Mouse (Mus musculus) left cerebral cortex, adult 9 months (tissue): ENCODE data around the gene Lsamp.

Experiments used
- DNase-seq, 2 experiments: peaks; one replicate each; pipeline ENCODE4 v3.0.0; 2022; ENCODE audit warnings: low spot score in 2 of 2

The Lsamp gene

DNA sequence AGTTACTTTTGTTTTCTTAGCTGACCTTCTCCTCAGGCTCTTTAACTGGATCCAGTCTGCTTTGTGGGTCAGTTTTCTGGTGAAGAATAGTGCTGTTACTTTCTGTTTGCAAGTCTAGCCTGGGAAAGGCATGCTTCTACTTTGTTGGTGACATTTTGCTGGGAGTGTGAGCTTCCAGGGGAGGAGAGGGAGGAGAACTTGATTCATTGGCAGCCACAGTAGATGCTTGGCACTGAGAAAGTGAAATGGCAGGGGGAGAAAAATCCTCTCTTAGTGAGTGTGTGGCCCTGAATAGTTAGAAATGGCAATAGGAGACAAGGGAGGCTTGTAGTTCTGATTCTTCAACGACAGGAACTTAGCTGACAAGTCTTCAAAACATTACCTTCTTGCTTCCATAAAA is 1551.6 kb downstream of the Lsamp start:
- DNase-seq = no peak

DNA sequence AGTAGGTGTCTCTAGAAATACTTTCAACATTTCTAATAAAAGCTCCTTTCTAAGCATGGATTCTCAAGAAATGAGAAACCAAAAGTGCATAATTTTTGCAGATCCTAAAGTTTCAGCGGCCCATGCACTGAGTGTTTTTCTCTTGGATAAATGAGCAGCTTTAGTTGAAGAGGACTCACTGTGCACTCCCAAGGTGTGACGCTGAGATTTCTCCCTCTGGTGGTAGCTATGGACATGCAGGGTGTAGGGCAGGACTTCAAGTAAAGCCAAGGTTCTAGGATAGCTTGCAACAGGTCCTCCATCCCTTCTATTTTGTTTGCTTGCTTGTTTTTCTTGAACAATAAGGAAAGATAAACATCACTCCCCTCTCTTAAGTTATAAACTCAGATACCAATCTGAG is 1558.5 kb downstream of the Lsamp start:
- DNase-seq = no peak

GRCm38 (mm10) chr16:41551164-41551563 is 1567.0 kb downstream of the Lsamp start:
- no peak for DNase-seq

- DNase-seq = peak in 1 of 2 experiments; percentile 38
Observed at GRCm38 (mm10) chr16:41551851-41552262, 1567.7 kb downstream of the Lsamp start.

- DNase-seq = no peak
Observed at GRCm38 (mm10) chr16:41557104-41557503, 1572.9 kb downstream of the Lsamp start.

DNA sequence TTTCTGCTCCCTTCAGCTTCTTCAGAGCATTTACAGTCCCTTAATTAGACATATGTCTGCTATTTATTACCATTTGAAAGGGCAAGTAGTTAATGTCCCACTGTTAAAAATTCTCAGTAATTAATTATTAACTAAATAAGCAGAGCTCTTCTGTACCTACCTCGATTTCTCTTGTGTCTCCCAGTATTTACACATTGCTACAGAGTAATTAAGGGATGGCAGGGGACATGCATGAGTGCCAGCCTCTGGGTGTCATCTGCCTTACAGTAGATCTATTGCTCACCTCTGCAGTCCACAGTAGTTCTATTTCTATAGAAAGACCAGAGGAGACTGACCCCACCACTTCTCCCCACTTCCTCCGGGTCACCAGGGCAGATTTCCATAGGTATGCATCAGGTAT is 1581.1 kb downstream of the Lsamp start:
- no peak for DNase-seq

DNA sequence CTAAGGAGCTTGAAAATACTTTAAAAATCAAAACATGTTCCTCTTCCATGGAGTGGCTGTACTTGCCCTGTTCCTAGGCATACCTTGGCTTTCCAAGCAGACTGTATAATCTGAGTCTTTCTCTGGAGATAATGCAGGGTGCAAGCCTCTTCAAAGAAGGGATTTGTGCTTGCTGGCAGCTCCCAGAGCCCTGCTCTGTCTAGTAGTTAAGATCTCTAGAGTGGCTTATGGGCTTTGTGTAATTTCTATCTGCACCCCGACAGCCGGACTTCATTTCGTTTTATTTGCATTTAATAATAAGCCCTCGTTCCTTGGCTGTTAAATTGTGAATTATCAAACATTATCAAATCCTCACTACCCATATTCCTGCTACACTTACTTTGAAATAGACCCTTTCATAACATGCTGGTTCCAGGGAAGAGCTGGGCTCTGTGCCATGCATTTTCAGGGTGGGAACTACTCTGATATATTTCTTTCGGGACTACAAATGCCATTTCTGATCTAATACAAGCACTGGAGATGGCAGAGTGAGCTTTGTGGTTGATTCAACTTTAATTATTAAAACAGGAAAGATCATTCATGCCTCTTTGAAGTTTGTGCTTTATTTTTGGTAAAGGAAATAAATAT is 1604.6 kb downstream of the Lsamp start:
- DNase-seq = no peak

DNA sequence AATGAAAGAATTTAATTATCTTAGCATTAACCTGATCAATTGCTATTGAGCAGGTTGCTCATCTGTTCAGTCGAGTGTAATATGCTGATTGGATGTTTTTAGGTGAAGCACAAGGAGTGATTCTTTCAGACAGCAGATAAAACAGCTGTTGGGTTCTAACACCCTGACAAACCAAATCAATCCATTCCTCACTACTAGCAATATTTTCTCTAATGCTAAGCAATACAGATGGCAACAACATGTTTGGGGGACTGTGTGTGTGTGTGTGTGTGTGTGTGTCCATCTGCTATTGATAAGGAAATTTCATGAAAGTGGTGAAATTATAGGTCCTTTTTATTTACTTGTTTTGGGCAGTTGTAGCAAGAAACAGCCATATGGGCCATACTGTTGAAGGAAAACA is 1628.1 kb downstream of the Lsamp start:
- DNase-seq = no peak

GRCm38 (mm10) chr16:41623871-41624270 is 1639.7 kb downstream of the Lsamp start:
- DNase-seq = no peak

GRCm38 (mm10) chr16:41633898-41634297 is 1649.7 kb downstream of the Lsamp start:
- DNase-seq = no peak

GRCm38 (mm10) chr16:41640876-41641275 is 1656.7 kb downstream of the Lsamp start:
- DNase-seq = no peak

DNA sequence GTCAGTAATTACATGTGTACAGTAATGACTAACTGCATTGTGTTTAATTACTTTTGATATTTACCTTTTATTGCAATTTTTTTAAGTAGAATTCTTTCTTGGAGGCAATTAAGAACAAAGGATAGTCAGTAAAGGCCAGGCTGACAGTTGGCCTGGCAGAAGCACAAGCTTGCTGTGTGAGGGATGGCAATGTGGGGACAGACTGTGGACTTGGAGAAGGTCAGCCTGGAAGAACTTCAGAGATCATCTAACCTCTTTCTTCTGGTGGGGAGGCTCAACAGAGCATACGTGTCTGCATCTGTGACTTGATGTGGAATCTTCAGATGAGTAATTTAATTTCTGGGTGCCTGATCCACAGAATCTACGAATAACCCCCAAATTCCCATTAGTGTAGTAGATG is 1669.1 kb downstream of the Lsamp start:
- no peak for DNase-seq

DNA sequence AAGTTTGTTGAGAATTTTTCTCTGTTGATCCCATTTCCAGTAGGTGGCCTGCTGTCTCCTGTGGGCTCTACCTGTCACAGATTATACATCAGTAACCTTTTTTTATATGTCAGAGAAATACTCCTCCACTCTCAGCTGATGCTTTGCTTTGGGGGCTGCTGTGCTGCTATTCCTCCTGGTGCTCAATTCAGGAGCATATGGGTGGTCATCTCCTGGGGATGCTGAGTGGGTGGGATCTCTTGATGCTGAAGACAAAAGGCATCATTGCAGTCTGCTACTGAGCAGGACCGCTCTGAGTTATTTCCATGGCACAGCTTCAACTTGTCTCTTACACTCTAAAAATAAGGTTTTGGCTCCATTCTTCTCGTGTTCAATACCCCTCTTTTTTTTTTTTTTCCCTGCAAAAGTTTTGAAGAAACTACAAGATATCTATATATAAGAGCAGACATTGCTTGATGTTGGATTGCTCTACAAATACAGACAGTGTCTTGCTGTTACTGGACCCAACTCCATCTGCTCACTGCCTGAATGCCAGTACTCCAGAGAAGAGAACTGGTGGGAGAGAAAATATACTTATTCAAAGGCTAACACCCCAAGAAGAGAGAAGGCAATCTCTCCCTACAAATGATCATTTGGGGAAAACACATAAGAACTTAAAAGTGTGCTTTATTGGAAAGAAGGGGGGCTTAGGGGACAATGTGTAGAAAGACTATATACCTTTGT is 1690.3 kb downstream of the Lsamp start:
- no peak for DNase-seq

GRCm38 (mm10) chr16:41675774-41676173 is 1691.6 kb downstream of the Lsamp start:
- DNase-seq = peak in 1 of 2 experiments; percentile 49

GRCm38 (mm10) chr16:41692435-41692834 is 1708.3 kb downstream of the Lsamp start:
- no peak for DNase-seq

GRCm38 (mm10) chr16:41701790-41702428 is 1717.7 kb downstream of the Lsamp start:
- no peak for DNase-seq

DNA sequence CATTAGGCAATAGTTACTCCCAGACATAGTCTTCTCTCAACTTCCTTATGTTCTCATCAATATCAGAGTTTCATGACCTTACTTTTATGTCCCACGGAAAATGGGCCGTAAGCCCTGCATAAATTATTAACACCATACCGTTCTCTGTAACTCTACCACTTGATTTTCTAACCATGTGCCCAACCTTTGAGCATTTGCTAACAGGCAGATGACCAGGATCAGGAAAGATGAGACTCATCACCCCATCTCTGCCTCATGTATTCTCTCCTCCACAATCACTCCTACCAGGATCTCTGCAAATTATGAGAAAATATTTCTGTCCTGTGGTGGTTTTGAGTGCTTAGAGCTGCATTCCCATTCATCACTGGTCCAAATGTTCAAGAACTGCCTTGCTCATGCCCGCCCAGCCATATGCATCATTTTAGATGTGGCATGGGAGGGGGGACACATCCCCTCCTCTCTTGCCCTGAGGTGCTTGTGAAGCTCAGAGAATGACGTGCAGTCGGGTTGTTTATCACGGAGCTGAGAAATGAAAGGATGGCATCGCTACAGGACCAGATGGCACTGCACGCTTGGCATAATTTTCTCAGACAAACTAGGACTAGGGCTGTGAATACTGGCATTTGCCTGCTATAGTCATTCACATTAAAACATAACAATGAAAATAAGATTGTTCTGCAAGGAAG is 1744.9 kb downstream of the Lsamp start:
- DNase-seq = peak in 1 of 2 experiments; percentile 77

- no peak for DNase-seq
Observed at GRCm38 (mm10) chr16:41729911-41730310, 1745.8 kb downstream of the Lsamp start.

- DNase-seq = peak in 1 of 2 experiments; percentile 60
Observed at GRCm38 (mm10) chr16:41745037-41745436, 1760.9 kb downstream of the Lsamp start.

- DNase-seq = peak in 1 of 2 experiments; percentile 66
Observed at GRCm38 (mm10) chr16:41746235-41746911, 1762.2 kb downstream of the Lsamp start.

DNA sequence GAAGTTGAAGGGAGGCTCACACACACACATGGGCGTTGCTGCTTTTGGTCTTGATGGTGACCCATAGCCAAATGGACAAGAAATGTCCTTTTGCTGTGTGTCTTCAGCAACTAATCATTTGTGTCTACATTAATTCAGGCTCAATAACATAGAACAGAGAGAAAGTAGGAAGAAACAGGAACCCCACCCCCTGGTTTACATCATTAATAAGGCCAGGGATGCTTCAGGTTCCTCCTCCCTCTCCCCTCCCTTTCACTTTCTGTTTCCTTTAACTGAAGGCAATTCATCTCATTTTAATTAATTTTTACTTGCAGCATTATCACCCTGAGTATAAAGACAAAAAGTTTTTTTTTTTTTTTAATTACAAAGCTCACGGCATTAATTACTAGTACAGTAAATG is 1763.7 kb downstream of the Lsamp start:
- no peak for DNase-seq

DNA sequence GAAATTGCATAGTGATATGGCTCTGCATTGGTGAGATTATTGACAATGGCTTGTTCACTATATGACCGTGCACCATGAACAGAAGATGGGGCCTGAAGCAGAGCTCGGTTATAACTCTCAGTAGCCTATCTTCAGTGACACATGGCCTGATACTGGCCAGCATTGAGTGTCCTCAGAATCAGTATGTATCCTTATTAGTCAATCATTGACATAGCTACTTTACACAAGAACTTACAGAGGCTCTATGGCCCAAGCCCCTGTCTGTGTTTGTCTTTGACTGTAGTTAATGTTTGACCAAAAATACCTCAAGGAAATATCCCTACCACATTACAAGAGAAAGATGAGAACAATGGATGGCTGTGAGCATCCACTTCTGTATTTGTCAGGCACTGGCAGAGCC is 1764.6 kb downstream of the Lsamp start:
- no peak for DNase-seq
